Mouse (Mus musculus) midbrain, embryonic 11.5 days (tissue): ENCODE measurements around the gene Mfsd11. TPM values are rescaled to one million over a fixed set of nuclear protein-coding genes. Genes with fewer than 3 reads are reported as not detected.

Experiments
- ATAC-seq: fragments of 200-750 bp; cut with Nextera tagmentation; 2 replicates; pipeline ENCODE4 v1.8.0; 2017; ENCODE audit warnings: moderate TSS enrichment, moderate library complexity; ENCODE audit not compliant: low FRiP score
- DNase-seq: peaks from one replicate; pipeline ENCODE4 v3.0.0; 2015; ENCODE audit warnings: low spot score; ENCODE audit errors: missing footprints
- H3K27ac ChIP-seq: fragments of 300-500 bp; sonication (generic); 2 replicates; pipeline ENCODE4 v1.5.1; 2014; ENCODE audit warnings: low read depth, low read length
- H3K27me3 ChIP-seq: fragments of 300-500 bp; sonication (generic); 2 replicates; pipeline ENCODE4 v1.6.1; 2014; ENCODE audit warnings: mild to moderate bottlenecking, low read length, moderate library complexity, mixed read lengths; ENCODE audit not compliant: control insufficient read depth, insufficient read depth
- H3K36me3 ChIP-seq: fragments of 300-500 bp; sonication (generic); 2 replicates; pipeline ENCODE4 v1.6.1; 2014; ENCODE audit warnings: mild to moderate bottlenecking, low read length, moderate library complexity, mixed read lengths; ENCODE audit not compliant: control insufficient read depth, insufficient read depth
- H3K4me1 ChIP-seq: fragments of 300-500 bp; sonication (generic); 2 replicates; pipeline ENCODE4 v1.6.1; 2014; ENCODE audit warnings: low read length; ENCODE audit not compliant: control insufficient read depth, insufficient read depth
- H3K4me2 ChIP-seq: fragments of 300-500 bp; sonication (generic); 2 replicates; pipeline ENCODE4 v1.6.1; 2014; ENCODE audit warnings: mild to moderate bottlenecking, moderate library complexity
- H3K4me3 ChIP-seq: fragments of 300-500 bp; sonication (generic); 2 replicates; pipeline ENCODE4 v1.5.1; 2014; ENCODE audit warnings: low read depth, low read length
- H3K9ac ChIP-seq: fragments of 300-500 bp; sonication (generic); 2 replicates; pipeline ENCODE4 v1.6.1; 2014; ENCODE audit warnings: low read length
- H3K9me3 ChIP-seq: fragments of 300-500 bp; sonication (generic); 2 replicates; pipeline ENCODE4 v1.6.1; 2016; ENCODE audit warnings: low read length; ENCODE audit not compliant: control insufficient read depth
- WGBS: fragments of 180-500 bp; shearing (Covaris S2); extraction: QIAGEN DNeasy Blood & Tissue Kit; methylation state at CpG from one replicate; pipeline ENCODE4 v1.1.7; 2014; 5-methylcytosine and 5-hydroxymethylcytosine counted together
- polyA plus RNA-seq: library from polyadenylated mRNA; unstranded; fragments of >200 nt; fragmentation: Nextera tagmentation; extraction: Ambion mirVana; gene quantifications from 2 replicates; pipeline ENCODE4 v1.2.1, GENCODE M21; 2014

Mfsd11 gene
- polyA plus RNA-seq, 1 experiment from 2014 or later = 30.3 TPM

GRCm38 (mm10) chr11:116922058-116922457, 69.8 kb downstream of the Mfsd11 start:
- H3K27ac ChIP-seq = no peak overlapping the region
- peak overlapping the region; percentile 10; the same call in 1 of the 2 replicates for H3K4me2 ChIP-seq
- 40% methylated on average over 7 of the region's 7 CpGs for WGBS
- no peaks in the 10 kb centered on the region; the same call in 1 of the 2 replicates for H3K36me3 ChIP-seq
- H3K4me3 ChIP-seq = no peak overlapping the region
- DNase-seq (no peak), ATAC-seq (no peak)
- no peak overlapping the region for H3K9ac ChIP-seq
- H3K9me3 ChIP-seq = no peaks in the 10 kb centered on the region
- H3K4me1 ChIP-seq = peaks cover 26% of the 10 kb centered on the region
- H3K27me3 ChIP-seq = peaks cover 13% of the 10 kb centered on the region

Other genes starting within 250 kb of the Mfsd11 start
- gene Rhbdf2, start 225.4 kb upstream of the Mfsd11 start, polyA plus RNA-seq = 1.2 and 1.3 TPM in 2 replicates
- 0.22 and 1.0 TPM in 2 replicates for gene Prcd, start 198.9 kb upstream of the Mfsd11 start, polyA plus RNA-seq
- gene Cygb, start 198.1 kb upstream of the Mfsd11 start, polyA plus RNA-seq = 1.7 and 2.1 TPM in 2 replicates
- not detected in 2 replicates for gene St6galnac1, start 76.9 kb upstream of the Mfsd11 start, polyA plus RNA-seq
- 27.4 and 31.6 TPM in 2 replicates for gene Mxra7, start 24.4 kb upstream of the Mfsd11 start, polyA plus RNA-seq
- 72.5 and 76.2 TPM in 2 replicates for gene Mettl23, start 9.2 kb upstream of the Mfsd11 start, polyA plus RNA-seq
- gene Jmjd6, start 9.0 kb upstream of the Mfsd11 start, polyA plus RNA-seq = 86.9 and 89.9 TPM in 2 replicates
- 974 and 988 TPM in 2 replicates for gene Srsf2, start 654 bp downstream of the Mfsd11 start, polyA plus RNA-seq
- gene Mgat5b, start 66.4 kb downstream of the Mfsd11 start, polyA plus RNA-seq = 5.1 and 6.5 TPM in 2 replicates